Mouse (Mus musculus) midbrain, embryonic 16.5 days (tissue): Measurements from ENCODE around the gene Tmem262. TPM values are rescaled to one million over a fixed set of nuclear protein-coding genes. Genes with fewer than 3 reads are reported as not detected.
"Not testable (repeated sequence)": the region's sequence is repeated elsewhere in the genome, so short reads cannot be mapped to it uniquely, and the experiment has no call there.

ENCODE experiments used
- ATAC-seq: fragments of 200-750 bp; cut with Nextera tagmentation; 2 replicates; pipeline ENCODE4 v1.8.0; 2017; ENCODE audit warnings: moderate TSS enrichment
- H3K27ac ChIP-seq: fragments of 300-500 bp; sonication (generic); 2 replicates; pipeline ENCODE4 v1.5.1; 2014; ENCODE audit warnings: mild to moderate bottlenecking, low read length, mixed read lengths
- H3K27me3 ChIP-seq: fragments of 300-500 bp; sonication (generic); 2 replicates; pipeline ENCODE4 v1.6.1; 2014; ENCODE audit warnings: low read depth, low read length, mixed read lengths; ENCODE audit not compliant: control insufficient read depth, insufficient read depth
- H3K36me3 ChIP-seq: fragments of 300-500 bp; sonication (generic); 2 replicates; pipeline ENCODE4 v1.6.1; 2014; ENCODE audit warnings: mild to moderate bottlenecking, low read length, moderate library complexity, mixed read lengths; ENCODE audit not compliant: control insufficient read depth, insufficient read depth
- H3K4me1 ChIP-seq: fragments of 300-500 bp; sonication (generic); 2 replicates; pipeline ENCODE4 v1.6.1; 2014; ENCODE audit warnings: mild to moderate bottlenecking, low read length, mixed read lengths; ENCODE audit not compliant: control insufficient read depth, insufficient read depth
- H3K4me2 ChIP-seq: fragments of 300-500 bp; sonication (generic); 2 replicates; pipeline ENCODE4 v1.6.1; 2014; ENCODE audit warnings: mild to moderate bottlenecking, low read length, mixed read lengths
- H3K4me3 ChIP-seq: fragments of 300-500 bp; sonication (generic); 2 replicates; pipeline ENCODE4 v1.5.1; 2014; ENCODE audit warnings: low read depth, mild to moderate bottlenecking, low read length, moderate library complexity, mixed read lengths
- H3K9ac ChIP-seq: fragments of 300-500 bp; sonication (generic); 2 replicates; pipeline ENCODE4 v1.6.1; 2014; ENCODE audit warnings: low read depth, low read length, mixed read lengths
- H3K9me3 ChIP-seq: fragments of 300-500 bp; sonication (generic); replicated peaks from 2 replicates; pipeline ENCODE4 v1.6.1; 2014; ENCODE audit warnings: mild to moderate bottlenecking, low read length, mixed read lengths; ENCODE audit not compliant: control insufficient read depth, poor library complexity, severe bottlenecking
- WGBS: fragments of 180-500 bp; shearing (Covaris S2); extraction: QIAGEN DNeasy Blood & Tissue Kit; methylation state at CpG from one replicate; pipeline ENCODE4 v1.1.7; 2014; 5-methylcytosine and 5-hydroxymethylcytosine counted together
- polyA plus RNA-seq: library from polyadenylated mRNA; unstranded; fragments of >200 nt; fragmentation: Nextera tagmentation; extraction: Ambion mirVana; gene quantifications from 2 replicates; pipeline ENCODE4 v1.2.1, GENCODE M21; 2015

The Tmem262 gene
- not detected in 2 replicates for polyA plus RNA-seq

GRCm38 (mm10) chr19:6079983-6080480 lies at the start of gene Tmem262:
Gene Tmem262 (plus strand): TSS chr19:6080033.
- no peak for ATAC-seq
- H3K4me1 ChIP-seq, result peaks cover 29% of the 10 kb centered on the region

GRCm38 (mm10) chr19:6030520-6031280 lies 49.1 kb upstream of the Tmem262 start:
- WGBS, result 79% methylated on average over 14 of the region's 14 CpGs
- H3K4me2 ChIP-seq, result no peak overlapping the region

More at GRCm38 (mm10) chr19:6079983-6080480, at the start of gene Tmem262:
- Histone ChIP-seq H3K36me3 (peaks cover 16% of the 10 kb centered on the region), H3K9me3 (no peaks in the 10 kb centered on the region), H3K27ac (no peak within 1 kb of the TSS), H3K4me2 (no peak within 1 kb of the TSS), H3K4me3 (no peak within 1 kb of the TSS), H3K27me3 (no peaks in the 10 kb centered on the region), H3K9ac (no peak within 1 kb of the TSS)
- 94% methylated on average over 12 of the region's 12 CpGs for WGBS

GRCm38 (mm10) chr19:6035966-6036585 lies 43.8 kb upstream of the Tmem262 start:
- H3K4me1 ChIP-seq, result no peaks in the 10 kb centered on the region
- H3K27me3 ChIP-seq, result no peaks in the 10 kb centered on the region
- no peak overlapping the region for H3K4me3 ChIP-seq
- H3K27ac ChIP-seq, result no peak overlapping the region
- H3K4me2 ChIP-seq, result no peak overlapping the region
- no peak for ATAC-seq
- H3K9ac ChIP-seq, result no peak overlapping the region
- H3K9me3 ChIP-seq, result no peaks in the 10 kb centered on the region
- H3K36me3 ChIP-seq, result no peaks in the 10 kb centered on the region
- 79% methylated on average over 9 of the region's 9 CpGs for WGBS

More at GRCm38 (mm10) chr19:6030520-6031280, 49.1 kb upstream of the Tmem262 start:
- Histone ChIP-seq H3K4me1 (no peaks in the 10 kb centered on the region), H3K27me3 (no peaks in the 10 kb centered on the region), H3K36me3 (no peaks in the 10 kb centered on the region), H3K9ac (no peak overlapping the region), H3K9me3 (no peaks in the 10 kb centered on the region), H3K27ac (no peak overlapping the region), H3K4me3 (no peak overlapping the region)
- no peak for ATAC-seq

DNA sequence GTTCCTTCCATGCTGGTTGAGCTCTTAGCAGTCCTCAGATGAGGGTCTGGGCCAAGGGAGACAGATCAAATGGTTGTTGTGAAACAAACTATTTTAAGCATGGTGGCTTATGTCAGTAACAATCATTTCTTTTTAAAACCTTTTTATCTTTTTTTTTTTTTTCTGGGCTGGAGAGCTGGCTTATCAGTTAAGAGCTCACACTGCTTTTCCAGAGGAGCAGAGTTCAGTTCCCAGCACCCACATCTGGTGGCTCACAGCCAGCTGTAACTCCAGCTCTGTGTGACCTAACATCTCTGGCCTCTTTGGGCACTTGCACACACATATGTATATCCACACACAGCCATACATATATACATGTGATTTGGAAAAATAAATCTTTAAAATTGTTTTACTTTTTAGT lies 42.1 kb upstream of the Tmem262 start:
- no peaks in the 10 kb centered on the region for H3K36me3 ChIP-seq
- H3K4me3 ChIP-seq, result no peak overlapping the region
- H3K4me2 ChIP-seq, result no peak overlapping the region
- no peak overlapping the region for H3K9ac ChIP-seq
- no peak overlapping the region for H3K27ac ChIP-seq
- H3K4me1 ChIP-seq, result no peaks in the 10 kb centered on the region
- H3K9me3 ChIP-seq, result no peaks in the 10 kb centered on the region
- ATAC-seq, result no peak
- no peaks in the 10 kb centered on the region for H3K27me3 ChIP-seq

GRCm38 (mm10) chr19:6038326-6038725 lies 41.5 kb upstream of the Tmem262 start:
- no peak overlapping the region for H3K4me2 ChIP-seq
- H3K9ac ChIP-seq, result no peak overlapping the region
- ATAC-seq, result no peak
- H3K36me3 ChIP-seq, result no peaks in the 10 kb centered on the region
- H3K4me1 ChIP-seq, result no peaks in the 10 kb centered on the region
- H3K27me3 ChIP-seq, result no peaks in the 10 kb centered on the region
- no peaks in the 10 kb centered on the region for H3K9me3 ChIP-seq
- H3K27ac ChIP-seq, result no peak overlapping the region
- H3K4me3 ChIP-seq, result no peak overlapping the region
- WGBS, result 85% methylated on average over 7 of the region's 7 CpGs

DNA sequence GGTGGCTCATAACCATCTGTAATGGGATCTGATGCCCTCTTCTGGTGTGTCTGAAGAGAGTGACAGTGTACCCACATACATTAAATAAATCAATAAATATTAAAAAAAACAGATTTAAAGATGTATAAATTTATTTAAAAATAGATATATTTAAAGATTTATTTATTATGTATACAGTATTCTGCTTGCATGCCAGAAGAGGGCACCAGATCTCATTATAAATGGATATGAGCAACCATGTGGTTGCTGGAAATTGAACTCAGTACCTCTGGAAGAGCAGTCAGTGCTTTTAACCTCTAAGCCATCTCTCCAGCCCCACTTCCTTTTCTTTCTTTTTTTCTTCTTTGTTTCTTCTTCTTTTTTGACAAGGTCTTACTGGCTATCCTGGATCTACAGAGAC lies 39.8 kb upstream of the Tmem262 start:
- H3K27me3 ChIP-seq, result no peaks in the 10 kb centered on the region
- H3K9ac ChIP-seq, result no peak overlapping the region
- H3K4me1 ChIP-seq, result peaks cover under 1% of the 10 kb centered on the region; the same call in 1 of the 2 replicates
- ATAC-seq, result no peak
- H3K4me3 ChIP-seq, result no peak overlapping the region
- H3K9me3 ChIP-seq, result no peaks in the 10 kb centered on the region
- H3K4me2 ChIP-seq, result no peak overlapping the region
- H3K36me3 ChIP-seq, result no peaks in the 10 kb centered on the region
- H3K27ac ChIP-seq, result no peak overlapping the region

DNA sequence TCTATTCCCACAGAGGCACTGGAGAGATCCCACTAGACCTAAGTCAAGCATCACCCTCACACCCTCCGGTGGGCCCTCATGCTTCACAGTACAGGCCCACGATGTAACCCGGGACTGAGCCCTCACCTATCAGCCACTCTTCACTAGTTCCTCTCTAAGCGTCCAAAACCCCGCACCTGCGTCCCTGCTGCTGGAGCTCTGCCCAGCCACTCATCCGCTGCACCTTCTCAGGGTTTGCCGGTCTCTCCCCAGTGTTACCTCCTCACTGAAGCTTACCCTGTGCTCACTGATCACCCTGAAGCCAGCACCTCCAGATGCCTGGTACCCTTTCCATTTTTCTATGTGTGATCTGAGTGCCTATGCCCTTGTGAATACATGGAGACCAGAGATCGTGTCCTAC lies 37.5 kb upstream of the Tmem262 start:
- Histone ChIP-seq H3K4me2 (no peak overlapping the region), H3K4me1 (peaks cover 8% of the 10 kb centered on the region), H3K9me3 (no peaks in the 10 kb centered on the region), H3K27ac (no peak overlapping the region), H3K27me3 (no peaks in the 10 kb centered on the region), H3K9ac (no peak overlapping the region), H3K36me3 (no peaks in the 10 kb centered on the region), H3K4me3 (no peak overlapping the region)
- no peak for ATAC-seq
- WGBS, result 82% methylated on average over 9 of the region's 9 CpGs

- H3K4me2 ChIP-seq, ATAC-seq, H3K27me3 ChIP-seq, H3K9ac ChIP-seq, H3K4me3 ChIP-seq, H3K27ac ChIP-seq, H3K9me3 ChIP-seq, H3K36me3 ChIP-seq: not testable (repeated sequence)
- peaks cover 20% of the 10 kb centered on the region for H3K4me1 ChIP-seq
- 63% methylated on average over 4 of the region's 4 CpGs for WGBS
Measured at GRCm38 (mm10) chr19:6044102-6044501, 35.7 kb upstream of the Tmem262 start.
